Mouse (Mus musculus) megakaryocyte, adult 5-6 weeks (primary cell): ENCODE data around the gene Mtfp1. TPM values are rescaled to one million over a fixed set of nuclear protein-coding genes. Genes with fewer than 3 reads are reported as not detected.
"Not testable (repeated sequence)": the region's sequence is repeated elsewhere in the genome, so short reads cannot be mapped to it uniquely, and the experiment has no call there.

ENCODE experiments used
- ATAC-seq: 2 replicates; pipeline ENCODE4 v1.8.0; 2016; ENCODE audit warnings: mild to moderate bottlenecking, inconsistent platforms; ENCODE audit not compliant: poor library complexity, severe bottlenecking
- total RNA-seq, 2 experiments: library from RNA; stranded (forward) in 1 of 2; stranded (reverse) in 1 of 2; fragments of 153-499, 151-499 nt in 1 of 2; fragments of 221-1000, 200-1000 nt in 1 of 2; gene quantifications; 2 replicates each; pipeline versions ENCODE4 v1.2.3 to v1.2.4; 2015 to 2017

Gene Mtfp1
- total RNA-seq (2015) (1.1 and 2.6 TPM in 2 replicates), total RNA-seq (2017) (1.3 and 1.8 TPM in 2 replicates)

GRCm38 (mm10) chr11:4095171-4096053 lies at the start of gene Mtfp1:
TSS of gene Mtfp1 (minus strand) at chr11:4095445.
- peak; percentile 23 for ATAC-seq

- ATAC-seq = no peak
These were observed 48.2 kb upstream of the Mtfp1 start for GRCm38 (mm10) chr11:4143281-4144062.

GRCm38 (mm10) chr11:4142352-4142751 lies 47.1 kb upstream of the Mtfp1 start:
- ATAC-seq = no peak

- no peak for ATAC-seq
These were observed 46.3 kb upstream of the Mtfp1 start for GRCm38 (mm10) chr11:4141505-4141904.

GRCm38 (mm10) chr11:4138964-4139363 lies 43.7 kb upstream of the Mtfp1 start:
- ATAC-seq = no peak

GRCm38 (mm10) chr11:4134986-4135935 lies 40.0 kb upstream of the Mtfp1 start, which contains the start of gene Rnf215:
TSS of gene Rnf215 (plus strand) at chr11:4135202.
- peak; percentile 93 for ATAC-seq

- ATAC-seq = no peak
These were observed 39.2 kb upstream of the Mtfp1 start for GRCm38 (mm10) chr11:4134400-4134799.

- no peak for ATAC-seq
These were observed 38.2 kb upstream of the Mtfp1 start for GRCm38 (mm10) chr11:4133450-4133849.

GRCm38 (mm10) chr11:4128461-4128860 lies 33.2 kb upstream of the Mtfp1 start:
- ATAC-seq = not testable (repeated sequence)

GRCm38 (mm10) chr11:4127059-4127458 lies 31.8 kb upstream of the Mtfp1 start:
- no peak for ATAC-seq

GRCm38 (mm10) chr11:4123922-4124321 lies 28.7 kb upstream of the Mtfp1 start:
- ATAC-seq = peak; percentile 53

- peak; percentile 82 for ATAC-seq
These were observed 27.7 kb upstream of the Mtfp1 start, which contains the start of gene Sec14l2 for GRCm38 (mm10) chr11:4122742-4123579. TSS of gene Sec14l2 (minus strand) at chr11:4123415.

GRCm38 (mm10) chr11:4122226-4122625 lies 27.0 kb upstream of the Mtfp1 start:
- ATAC-seq = no peak

GRCm38 (mm10) chr11:4121691-4122090 lies 26.4 kb upstream of the Mtfp1 start:
- no peak for ATAC-seq

GRCm38 (mm10) chr11:4119635-4120034 lies 24.4 kb upstream of the Mtfp1 start:
- ATAC-seq = no peak

- ATAC-seq = no peak
These were observed 23.1 kb upstream of the Mtfp1 start for GRCm38 (mm10) chr11:4118081-4118921.

- ATAC-seq = 0 out of 2 replicates have a peak, but pooled peaks have one; percentile 24
These were observed 22.3 kb upstream of the Mtfp1 start for GRCm38 (mm10) chr11:4117372-4118071.
